Mouse (Mus musculus): Measurements from ENCODE around the gene Inmt.

DNA sequence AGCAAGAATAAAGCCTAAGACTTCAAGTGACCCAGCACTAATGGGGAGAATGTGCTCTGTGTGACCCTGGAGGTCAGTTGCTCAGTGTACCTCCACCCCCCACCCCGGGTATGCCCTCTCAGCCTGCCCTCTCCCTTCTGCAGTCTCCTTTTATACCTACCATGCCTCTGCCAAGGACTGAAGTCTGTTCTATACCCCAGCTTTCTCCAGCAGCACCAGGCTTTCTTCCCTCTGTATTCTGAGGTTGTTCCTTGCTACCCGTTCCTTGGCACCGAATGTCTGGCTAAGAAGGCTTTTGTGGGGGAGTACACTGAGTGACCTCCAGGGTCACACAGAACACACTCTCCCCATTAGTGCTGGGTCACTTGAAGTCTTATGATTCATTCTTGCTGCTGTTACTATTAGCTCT lies 898 bp downstream of the Inmt start:
- no peak for TF ChIP-seq CTCF (IDR thresholded peaks at IDR 0.05; ENCODE audit: low read depth)
- no peak for TF ChIP-seq EP300 (IDR thresholded peaks at IDR 0.05; ENCODE audit: low read depth)

Data from heart, postnatal 0 days (tissue).